12 mouse cellular contexts compared by ENCODE assay signal in genomic region chr16:49936793-49937192, GRCm38 (mm10).
DNase-seq lines count a peak whose midpoint lies in the region; ATAC-seq and TF ChIP-seq lines count a peak whose summit lies in the region.
"Had no signal": no experiment of that assay in that cellular context is flagged by ENCODE, and none has a peak within 500 bp of the region (broad histone marks: within the 10 kb centered on the region; RNA-seq: fewer than 3 reads in every experiment).

No protein-coding gene starts in this region.

- H3K79me2 ChIP-seq in CH12.LX (replicated peaks; ENCODE audit: control insufficient read depth, extremely low read depth, insufficient read depth, poor library complexity, severe bottlenecking) = peaks cover 31% of the 10 kb centered on the region

- peak overlapping the region; percentile 78 for H3K9ac ChIP-seq in CH12.LX (ENCODE audit: insufficient read depth, low read depth)
- H3K9ac ChIP-seq in hindbrain, embryonic 13.5 days = no peak overlapping the region

- no peaks in the 10 kb centered on the region for H3K27me3 ChIP-seq in CH12.LX (replicated peaks)
- H3K27me3 ChIP-seq in hindbrain, embryonic 13.5 days = no peaks in the 10 kb centered on the region

- dilution Hi-C loops in CH12.LX (cut with MboI; ENCODE audit: extremely low pct_ligation_motif_present, extremely low pct_unique_long_range_greater_than_20kb, low sequenced_read_pairs) = no loop called here

- H3K36me3 ChIP-seq in CH12.LX (replicated peaks in 1 of 2; ENCODE audit: control insufficient read depth in 1 of 2, insufficient read depth in 1 of 2, low read length in 1 of 2) = peaks cover 5 to 22% of the 10 kb centered on the region in 2 experiments
- no peaks in the 10 kb centered on the region for H3K36me3 ChIP-seq in hindbrain, embryonic 13.5 days

- DNase-seq in gastrocnemius, adult 2 months = no peak
- DNase-seq in gastrocnemius, postnatal 14 days = no peak
- peak; percentile 78 for DNase-seq in CH12.LX (ENCODE audit: extremely low read depth)
- DNase-seq in frontal cortex, adult 2 months (ENCODE audit: extremely low spot score in 1 of 2, low spot score in 1 of 2) = no peak
- DNase-seq in heart, postnatal 14 days = no peak
- no peak for DNase-seq in right cerebral cortex, postnatal 10 days (ENCODE audit: low spot score in 2 of 2)
- DNase-seq: cerebellum, adult 11-12 months; retina, postnatal 1 day had no signal

- H3K9me3 ChIP-seq in CH12.LX (replicated peaks; ENCODE audit: low read length) = peaks cover 8% of the 10 kb centered on the region
- H3K9me3 ChIP-seq in hindbrain, embryonic 13.5 days = 0 out of 2 replicates have a peak, but pooled peaks cover 3% of the 10 kb centered on the region

- TF ChIP-seq RAD21 in CH12.LX (IDR thresholded peaks at IDR 0.05; ENCODE audit: low read depth, low read length) = no peak; the same call in 1 of the 2 replicates

- H3K4me1 ChIP-seq in CH12.LX (ENCODE audit: control insufficient read depth in 1 of 2, insufficient read depth in 2 of 2) = peaks cover 34 to 74% of the 10 kb centered on the region in 2 experiments
- peaks cover 12% of the 10 kb centered on the region for H3K4me1 ChIP-seq in hindbrain, embryonic 13.5 days (replicated peaks)

- peak overlapping the region; percentile 64 for H3K4me2 ChIP-seq in CH12.LX (ENCODE audit: insufficient read depth, low read depth, poor library complexity, severe bottlenecking)
- no peak overlapping the region for H3K4me2 ChIP-seq in hindbrain, embryonic 13.5 days

- WGBS in hindbrain, embryonic 13.5 days = 51% methylated on average over 5 of the region's 5 CpGs

- intact Hi-C loops in gastrocnemius, adult 2 months (cut with DNase I) = no loop called here
- intact Hi-C loops in gastrocnemius, postnatal 14 days (cut with DNase I; ENCODE audit: low total_unique reads) = no loop called here
- intact Hi-C loops in heart, postnatal 14 days (cut with DNase I) = no loop called here

- no peak overlapping the region for H3K4me3 ChIP-seq in gastrocnemius, adult 2 months
- H3K4me3 ChIP-seq in CH12.LX (replicated peaks in 1 of 3; ENCODE audit: low read depth in 2 of 3, low read length in 2 of 3, poor library complexity in 1 of 3) = no peak overlapping the region
- H3K4me3 ChIP-seq in hindbrain, embryonic 13.5 days = no peak overlapping the region
- H3K4me3 ChIP-seq: heart, adult 2 months; left cerebral cortex, adult 2 months had no signal

- TF ChIP-seq EP300 in CH12.LX (IDR thresholded peaks at IDR 0.05; ENCODE audit: low read length) = peak; percentile 73

- no peak for TF ChIP-seq CTCF in gastrocnemius, adult 2 months (IDR thresholded peaks at IDR 0.05)
- no peak for TF ChIP-seq CTCF in CH12.LX (conservative IDR thresholded peaks at IDR 0.05 in 1 of 2, IDR thresholded peaks at IDR 0.05 in 1 of 2; ENCODE audit: low read depth in 2 of 2, low read length in 2 of 2)

- no peak; the same call in 1 of the 2 replicates for TF ChIP-seq POLR2A in CH12.LX (IDR thresholded peaks at IDR 0.05; ENCODE audit: low read depth, low read length)

- in situ Hi-C loops in CH12.LX (cut with MboI; ENCODE audit: low pct_ligation_motif_present, low pct_unique_long_range_greater_than_20kb, low sequenced_read_pairs) = no loop called here

- ATAC-seq in hindbrain, embryonic 13.5 days (ENCODE audit: low FRiP score) = 0 out of 2 replicates have a peak, but pooled peaks have one; percentile 41
- 0 out of 2 replicates have a peak, but pooled peaks have one; percentile 26 for ATAC-seq in megakaryocyte progenitor cell, adult 5-6 weeks (replicated peaks; ENCODE audit: poor library complexity)

- H3K27ac ChIP-seq in gastrocnemius, adult 2 months = 0 out of 2 replicates have a peak overlapping the region, but pooled peaks have one; percentile 24
- peak overlapping the region; percentile 100 for H3K27ac ChIP-seq in CH12.LX (ENCODE audit: insufficient read depth, low read depth)
- H3K27ac ChIP-seq in hindbrain, embryonic 13.5 days = no peak overlapping the region
- H3K27ac ChIP-seq: heart, adult 2 months; left cerebral cortex, adult 2 months had no signal

TF ChIP-seq in CH12.LX, 34 proteins besides CTCF, POLR2A, EP300 and RAD21:
- TF ChIP-seq KAT2A (IDR thresholded peaks at IDR 0.05; ENCODE audit: insufficient replicate concordance, low read length) = no peak
- 0 out of 2 replicates have a peak, but pooled peaks have one; percentile 46 for TF ChIP-seq MEF2A (IDR thresholded peaks at IDR 0.05; ENCODE audit: borderline replicate concordance, low read depth, low read length)
- no peak for TF ChIP-seq ZKSCAN1 (IDR thresholded peaks at IDR 0.05; ENCODE audit: borderline replicate concordance, low read depth, low read length)
- peak; percentile 45; the same call in 1 of the 2 replicates for TF ChIP-seq IRF4 (IDR thresholded peaks at IDR 0.05; ENCODE audit: low read depth, low read length)
- no peak for TF ChIP-seq CHD1 (IDR thresholded peaks at IDR 0.05; ENCODE audit: low read depth, low read length)
- no peak for TF ChIP-seq MAZ (IDR thresholded peaks at IDR 0.05; ENCODE audit: low read depth, low read length)
- TF ChIP-seq ELF1 (IDR thresholded peaks at IDR 0.05; ENCODE audit: low read depth, low read length) = no peak
- no peak for TF ChIP-seq POLR2AphosphoS2 (IDR thresholded peaks at IDR 0.05; ENCODE audit: low read depth, low read length)
- peak; percentile 52; the same call in 1 of the 2 replicates for TF ChIP-seq SIN3A (IDR thresholded peaks at IDR 0.05; ENCODE audit: low read length)
- TF ChIP-seq TBP (conservative IDR thresholded peaks at IDR 0.05; ENCODE audit: low read depth, low read length) = no peak
- no peak for TF ChIP-seq PAX5 (IDR thresholded peaks at IDR 0.05; ENCODE audit: low read length)
- TF ChIP-seq ZMIZ1 (IDR thresholded peaks at IDR 0.05; ENCODE audit: low read depth, low read length) = 0 out of 2 replicates have a peak, but pooled peaks have one; percentile 19
- peak; percentile 81 for TF ChIP-seq MYC (IDR thresholded peaks at IDR 0.05; ENCODE audit: low read depth, low read length)
- TF ChIP-seq JUND (conservative IDR thresholded peaks at IDR 0.05; ENCODE audit: low read depth, low read length) = 0 out of 2 replicates have a peak, but pooled peaks have one; percentile 37
- TF ChIP-seq TCF12 (IDR thresholded peaks at IDR 0.05; ENCODE audit: low read depth, low read length) = peak; percentile 56
- no peak for TF ChIP-seq CHD2 (IDR thresholded peaks at IDR 0.05; ENCODE audit: low read length)
- TF ChIP-seq BHLHE40 (IDR thresholded peaks at IDR 0.05; ENCODE audit: low read depth, low read length) = peak; percentile 75
- peak; percentile 46; the same call in 1 of the 2 replicates for TF ChIP-seq JUN (IDR thresholded peaks at IDR 0.05; ENCODE audit: insufficient read depth, low read depth, low read length)
- peak; percentile 95 for TF ChIP-seq ZNF384 (IDR thresholded peaks at IDR 0.05; ENCODE audit: low read depth, low read length)
- TF ChIP-seq NRF1 (IDR thresholded peaks at IDR 0.05; ENCODE audit: low read depth, low read length) = no peak
- no peak for TF ChIP-seq MXI1 (IDR thresholded peaks at IDR 0.05; ENCODE audit: low read depth, low read length)
- TF ChIP-seq MAFK (IDR thresholded peaks at IDR 0.05; ENCODE audit: insufficient replicate concordance, low read length) = peak; percentile 98
- TF ChIP-seq MAX (IDR thresholded peaks at IDR 0.05; ENCODE audit: low read length) = peak; percentile 46
- TF ChIP-seq GABPA (IDR thresholded peaks at IDR 0.05; ENCODE audit: insufficient replicate concordance, low read depth, low read length) = 0 out of 2 replicates have a peak, but pooled peaks have one; percentile 19
- TF ChIP-seq USF1 (IDR thresholded peaks at IDR 0.05; ENCODE audit: low read depth, low read length) = no peak
- TF ChIP-seq NELFE (IDR thresholded peaks at IDR 0.05; ENCODE audit: low read depth, low read length) = no peak
- no peak for TF ChIP-seq RCOR1 (conservative IDR thresholded peaks at IDR 0.05; ENCODE audit: low read depth, low read length)
- TF ChIP-seq USF2 (conservative IDR thresholded peaks at IDR 0.05; ENCODE audit: low read depth, low read length) = no peak
- TF ChIP-seq ETS1 (conservative IDR thresholded peaks at IDR 0.05; ENCODE audit: low read depth, low read length) = peak; percentile 95
- no peak for TF ChIP-seq ZC3H11A (IDR thresholded peaks at IDR 0.05; ENCODE audit: low read depth, low read length)
